Mouse (Mus musculus) midbrain, embryonic 15.5 days (tissue): ENCODE measurements at regions not wholly inside any gene's neighbourhood (a gene's known extent, or its start where the extent isn't known, plus 50 kb on each side); places are given as distances from the start of the nearest gene placed in this dataset.

Source experiments
- ATAC-seq: fragments of 200-750 bp; cut with Nextera tagmentation; replicated peaks from 2 replicates; pipeline ENCODE4 v1.8.0; 2017; ENCODE audit warnings: moderate TSS enrichment
- H3K27ac ChIP-seq: fragments of 300-500 bp; sonication (generic); 2 replicates; pipeline ENCODE4 v1.5.1; 2015; ENCODE audit warnings: mild to moderate bottlenecking, inconsistent platforms
- H3K27me3 ChIP-seq: fragments of 300-500 bp; sonication (generic); replicated peaks from 2 replicates; pipeline ENCODE4 v1.6.1; 2015; ENCODE audit warnings: inconsistent platforms
- H3K36me3 ChIP-seq: fragments of 300-500 bp; sonication (generic); replicated peaks from 2 replicates; pipeline ENCODE4 v1.6.1; 2015; ENCODE audit warnings: inconsistent platforms
- H3K4me1 ChIP-seq: fragments of 300-500 bp; sonication (generic); 2 replicates; pipeline ENCODE4 v1.6.1; 2015; ENCODE audit warnings: inconsistent platforms
- H3K4me2 ChIP-seq: fragments of 300-500 bp; sonication (generic); 2 replicates; pipeline ENCODE4 v1.6.1; 2015; ENCODE audit warnings: inconsistent platforms, mild to moderate bottlenecking, moderate library complexity
- H3K4me3 ChIP-seq: fragments of 300-500 bp; sonication (generic); 2 replicates; pipeline ENCODE4 v1.5.1; 2015; ENCODE audit warnings: mild to moderate bottlenecking, inconsistent platforms
- H3K9ac ChIP-seq: fragments of 300-500 bp; sonication (generic); 2 replicates; pipeline ENCODE4 v1.6.1; 2015; ENCODE audit warnings: mild to moderate bottlenecking, inconsistent platforms
- H3K9me3 ChIP-seq: fragments of 300-500 bp; sonication (generic); 2 replicates; pipeline ENCODE4 v1.6.1; 2016; ENCODE audit warnings: inconsistent platforms
- WGBS: fragments of 180-500 bp; shearing (Covaris S2); methylation state at CpG from one replicate; pipeline ENCODE4 v1.1.7; 2015; ENCODE audit warnings: mixed read lengths; 5-methylcytosine and 5-hydroxymethylcytosine counted together

GRCm38 (mm10) chr5:118861143-118861847 lies 300.8 kb downstream of the Med13l start:
- Histone ChIP-seq H3K9me3 (no peaks in the 10 kb centered on the region), H3K4me2 (no peak overlapping the region), H3K4me3 (no peak overlapping the region), H3K4me1 (no peaks in the 10 kb centered on the region), H3K27me3 (no peaks in the 10 kb centered on the region), H3K27ac (no peak overlapping the region), H3K36me3 (no peaks in the 10 kb centered on the region), H3K9ac (no peak overlapping the region)
- no peak for ATAC-seq
- WGBS = 89% methylated on average over 13 of the region's 13 CpGs

- H3K27me3 ChIP-seq = no peaks in the 10 kb centered on the region
- no peaks in the 10 kb centered on the region for H3K36me3 ChIP-seq
- no peaks in the 10 kb centered on the region for H3K9me3 ChIP-seq
- H3K27ac ChIP-seq = no peak overlapping the region
- no peak overlapping the region for H3K4me3 ChIP-seq
- H3K9ac ChIP-seq = no peak overlapping the region
- H3K4me2 ChIP-seq = no peak overlapping the region
- H3K4me1 ChIP-seq = no peaks in the 10 kb centered on the region
- ATAC-seq = no peak
- 86% methylated on average over 5 of the region's 5 CpGs for WGBS
Observed at GRCm38 (mm10) chr5:118867511-118867910, 307.0 kb downstream of the Med13l start.

- H3K4me2 ChIP-seq = no peak overlapping the region
- H3K36me3 ChIP-seq = no peaks in the 10 kb centered on the region
- H3K9ac ChIP-seq = no peak overlapping the region
- no peaks in the 10 kb centered on the region for H3K4me1 ChIP-seq
- WGBS = 78% methylated on average over 9 of the region's 9 CpGs
- no peak for ATAC-seq
- H3K4me3 ChIP-seq = no peak overlapping the region
- no peak overlapping the region for H3K27ac ChIP-seq
- peaks cover 7% of the 10 kb centered on the region for H3K27me3 ChIP-seq
- no peaks in the 10 kb centered on the region for H3K9me3 ChIP-seq
Observed at GRCm38 (mm10) chr5:118869330-118869729, 308.9 kb downstream of the Med13l start.

GRCm38 (mm10) chr5:118873871-118874270 lies 313.4 kb downstream of the Med13l start:
- peaks cover 4% of the 10 kb centered on the region; the same call in 1 of the 2 replicates for H3K4me1 ChIP-seq
- no peak overlapping the region for H3K27ac ChIP-seq
- WGBS = 36% methylated on average over 7 of the region's 7 CpGs
- no peak overlapping the region for H3K9ac ChIP-seq
- no peak overlapping the region for H3K4me3 ChIP-seq
- H3K9me3 ChIP-seq = no peaks in the 10 kb centered on the region
- no peak for ATAC-seq
- no peaks in the 10 kb centered on the region for H3K36me3 ChIP-seq
- H3K4me2 ChIP-seq = no peak overlapping the region
- H3K27me3 ChIP-seq = peaks cover 39% of the 10 kb centered on the region

GRCm38 (mm10) chr5:118875096-118875637 lies 314.7 kb downstream of the Med13l start:
- Histone ChIP-seq H3K9ac (no peak overlapping the region), H3K4me3 (no peak overlapping the region), H3K36me3 (no peaks in the 10 kb centered on the region), H3K4me1 (peaks cover 4% of the 10 kb centered on the region; the same call in 1 of the 2 replicates), H3K27me3 (peaks cover 47% of the 10 kb centered on the region), H3K9me3 (no peaks in the 10 kb centered on the region), H3K27ac (no peak overlapping the region), H3K4me2 (no peak overlapping the region)
- 77% methylated on average over 10 of the region's 10 CpGs for WGBS
- ATAC-seq = no peak

- Histone ChIP-seq H3K4me2 (peak overlapping the region; percentile 26; the same call in 1 of the 2 replicates), H3K4me3 (0 out of 2 replicates have a peak overlapping the region, but pooled peaks have one; percentile 8), H3K27ac (no peak overlapping the region), H3K36me3 (no peaks in the 10 kb centered on the region), H3K4me1 (peaks cover 4% of the 10 kb centered on the region; the same call in 1 of the 2 replicates), H3K9me3 (no peaks in the 10 kb centered on the region), H3K9ac (no peak overlapping the region), H3K27me3 (peaks cover 47% of the 10 kb centered on the region)
- no peak for ATAC-seq
- 9% methylated on average over 18 of the region's 18 CpGs for WGBS
Observed at GRCm38 (mm10) chr5:118876586-118877312, 316.3 kb downstream of the Med13l start.

GRCm38 (mm10) chr5:118877313-118877669 lies 316.8 kb downstream of the Med13l start:
- Histone ChIP-seq H3K9ac (no peak overlapping the region), H3K4me1 (peaks cover 4% of the 10 kb centered on the region; the same call in 1 of the 2 replicates), H3K27ac (no peak overlapping the region), H3K27me3 (peaks cover 47% of the 10 kb centered on the region), H3K4me3 (0 out of 2 replicates have a peak overlapping the region, but pooled peaks have one; percentile 8), H3K9me3 (no peaks in the 10 kb centered on the region), H3K36me3 (no peaks in the 10 kb centered on the region), H3K4me2 (peak overlapping the region; percentile 26; the same call in 1 of the 2 replicates)
- under 1% methylated on average over 12 of the region's 12 CpGs for WGBS
- ATAC-seq = no peak

- Histone ChIP-seq H3K4me3 (no peak overlapping the region), H3K4me1 (peaks cover 4% of the 10 kb centered on the region; the same call in 1 of the 2 replicates), H3K27ac (no peak overlapping the region), H3K4me2 (no peak overlapping the region), H3K36me3 (no peaks in the 10 kb centered on the region), H3K9ac (no peak overlapping the region), H3K9me3 (no peaks in the 10 kb centered on the region), H3K27me3 (peaks cover 47% of the 10 kb centered on the region)
- ATAC-seq = no peak
- 34% methylated on average over 10 of the region's 10 CpGs for WGBS
Observed at GRCm38 (mm10) chr5:118877831-118878230, 317.4 kb downstream of the Med13l start.

- ATAC-seq = no peak
- Histone ChIP-seq H3K9me3 (no peaks in the 10 kb centered on the region), H3K27ac (no peak overlapping the region), H3K4me3 (no peak overlapping the region), H3K9ac (no peak overlapping the region), H3K27me3 (peaks cover 46% of the 10 kb centered on the region), H3K36me3 (no peaks in the 10 kb centered on the region), H3K4me1 (peaks cover 4% of the 10 kb centered on the region; the same call in 1 of the 2 replicates), H3K4me2 (no peak overlapping the region)
- 38% methylated on average over 10 of the region's 10 CpGs for WGBS
Observed at GRCm38 (mm10) chr5:118878722-118879121, 318.2 kb downstream of the Med13l start.

- no peak overlapping the region for H3K4me2 ChIP-seq
- peaks cover 40% of the 10 kb centered on the region for H3K27me3 ChIP-seq
- H3K4me3 ChIP-seq = no peak overlapping the region
- ATAC-seq = no peak
- H3K4me1 ChIP-seq = peaks cover 4% of the 10 kb centered on the region; the same call in 1 of the 2 replicates
- H3K36me3 ChIP-seq = no peaks in the 10 kb centered on the region
- WGBS = 17% methylated on average over 13 of the region's 13 CpGs
- H3K9me3 ChIP-seq = no peaks in the 10 kb centered on the region
- H3K9ac ChIP-seq = no peak overlapping the region
- H3K27ac ChIP-seq = no peak overlapping the region
Observed at GRCm38 (mm10) chr5:118879808-118880478, 319.5 kb downstream of the Med13l start.

GRCm38 (mm10) chr5:118880546-118880945 lies 320.1 kb downstream of the Med13l start:
- no peaks in the 10 kb centered on the region for H3K36me3 ChIP-seq
- H3K4me1 ChIP-seq = peaks cover 4% of the 10 kb centered on the region; the same call in 1 of the 2 replicates
- WGBS = 84% methylated on average over 9 of the region's 9 CpGs
- H3K27ac ChIP-seq = no peak overlapping the region
- no peak overlapping the region for H3K9ac ChIP-seq
- H3K4me3 ChIP-seq = no peak overlapping the region
- no peak overlapping the region for H3K4me2 ChIP-seq
- ATAC-seq = no peak
- peaks cover 37% of the 10 kb centered on the region for H3K27me3 ChIP-seq
- no peaks in the 10 kb centered on the region for H3K9me3 ChIP-seq

GRCm38 (mm10) chr5:118881886-118882285 lies 321.4 kb downstream of the Med13l start:
- no peak overlapping the region for H3K4me3 ChIP-seq
- H3K36me3 ChIP-seq = no peaks in the 10 kb centered on the region
- peaks cover 4% of the 10 kb centered on the region; the same call in 1 of the 2 replicates for H3K4me1 ChIP-seq
- H3K9me3 ChIP-seq = no peaks in the 10 kb centered on the region
- WGBS = 94% methylated on average over 8 of the region's 8 CpGs
- H3K4me2 ChIP-seq = no peak overlapping the region
- H3K27me3 ChIP-seq = peaks cover 27% of the 10 kb centered on the region
- H3K9ac ChIP-seq = no peak overlapping the region
- H3K27ac ChIP-seq = no peak overlapping the region
- no peak for ATAC-seq
